Mouse (Mus musculus) stomach, postnatal 0 days (tissue): ENCODE data around the gene Adam10.

ENCODE experiments used
- CTCF ChIP-seq: IDR thresholded peaks from 2 replicates; pipeline ENCODE4 v1.5.1; 2016; ENCODE audit warnings: antibody characterized with exemption, low read depth, mild to moderate bottlenecking, moderate library complexity
- EP300 ChIP-seq: optimal IDR thresholded peaks from 2 replicates; pipeline ENCODE3; 2016; ENCODE audit warnings: antibody characterized with exemption

GRCm38 (mm10) chr9:70739998-70740397, 61.2 kb downstream of the Adam10 start:
- TF ChIP-seq CTCF (no peak), EP300 (no peak)
